Mouse (Mus musculus) brain, embryonic 18.5 days (tissue): ENCODE data around the gene Ddost.

Experiments used
- DNase-seq: peaks from one replicate; pipeline ENCODE4 v3.0.0-alpha.2; 2012; ENCODE audit warnings: low read depth, low spot score

Ddost gene

DNA sequence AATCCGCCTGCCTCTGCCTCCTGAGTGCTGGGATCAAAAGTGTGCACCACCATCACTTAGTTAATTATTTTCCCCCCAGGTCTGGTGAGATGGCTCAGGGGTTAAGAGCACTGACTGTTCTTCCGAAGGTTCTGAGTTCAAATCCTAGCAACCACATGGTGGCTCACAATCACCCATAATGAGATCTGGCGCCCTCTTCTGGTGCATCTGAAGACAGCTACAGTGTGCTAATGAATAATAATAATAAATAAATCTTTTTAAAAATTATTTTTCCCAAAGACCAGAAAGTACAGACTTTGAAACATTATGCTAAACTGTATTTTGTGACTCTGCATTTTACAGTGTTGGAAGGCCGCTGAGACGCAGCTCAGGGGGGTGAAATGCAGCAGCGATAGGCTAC is 31.1 kb downstream of the Ddost start:
- DNase-seq, result no peak

GRCm38 (mm10) chr4:138336876-138337275 is 32.3 kb downstream of the Ddost start:
- DNase-seq, result no peak

GRCm38 (mm10) chr4:138337341-138337740 is 32.8 kb downstream of the Ddost start:
- no peak for DNase-seq

- no peak for DNase-seq
Measured at GRCm38 (mm10) chr4:138339963-138340362, 35.4 kb downstream of the Ddost start.

GRCm38 (mm10) chr4:138341393-138341792 is 36.9 kb downstream of the Ddost start:
- DNase-seq, result no peak

- no peak for DNase-seq
Measured at GRCm38 (mm10) chr4:138342048-138342447, 37.5 kb downstream of the Ddost start.

DNA sequence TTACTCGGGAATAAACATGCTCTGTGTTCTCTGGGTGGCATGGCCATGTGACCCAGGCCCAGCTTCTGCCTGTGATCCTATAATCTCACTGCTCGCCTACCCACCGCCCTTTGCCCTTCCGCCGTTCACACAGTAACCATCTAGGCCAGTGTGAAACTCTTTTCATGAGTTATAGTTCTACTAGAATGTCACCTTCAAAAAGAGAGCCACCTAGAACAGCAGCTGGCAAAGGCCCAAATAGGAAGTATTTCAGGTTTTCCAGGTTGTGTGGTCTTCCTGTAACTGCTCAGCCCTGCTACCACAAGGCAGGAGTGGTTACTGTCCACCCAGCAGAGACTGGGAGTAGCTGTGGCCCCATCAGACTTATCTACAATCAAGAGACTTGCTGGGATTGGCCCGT is 38.2 kb downstream of the Ddost start:
- no peak for DNase-seq

GRCm38 (mm10) chr4:138343341-138343837 is 38.9 kb downstream of the Ddost start:
- DNase-seq, result no peak

- DNase-seq, result no peak
Measured at GRCm38 (mm10) chr4:138344891-138345545, 40.5 kb downstream of the Ddost start.

GRCm38 (mm10) chr4:138347280-138347679 is 42.8 kb downstream of the Ddost start:
- DNase-seq, result no peak

DNA sequence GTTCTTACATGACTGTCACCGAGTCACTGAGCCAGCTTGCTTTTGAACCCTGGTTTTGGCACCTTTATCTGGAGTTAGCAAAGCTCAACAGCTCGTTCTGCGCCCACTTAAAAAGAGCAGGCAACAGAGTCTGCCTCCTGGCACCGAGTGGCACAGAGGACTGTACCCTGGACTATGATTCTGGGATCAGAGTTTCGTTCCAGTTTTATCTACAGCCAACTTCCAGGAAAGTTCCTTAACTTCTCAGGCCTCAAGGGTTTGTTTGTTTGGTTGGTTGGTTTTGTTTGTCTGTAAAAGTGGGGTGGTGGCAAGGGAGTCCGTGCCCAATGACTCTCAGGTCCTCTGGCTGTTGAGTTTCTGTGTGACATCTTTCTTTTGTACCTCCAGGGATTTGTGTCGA is 44.2 kb downstream of the Ddost start:
- DNase-seq, result no peak

DNA sequence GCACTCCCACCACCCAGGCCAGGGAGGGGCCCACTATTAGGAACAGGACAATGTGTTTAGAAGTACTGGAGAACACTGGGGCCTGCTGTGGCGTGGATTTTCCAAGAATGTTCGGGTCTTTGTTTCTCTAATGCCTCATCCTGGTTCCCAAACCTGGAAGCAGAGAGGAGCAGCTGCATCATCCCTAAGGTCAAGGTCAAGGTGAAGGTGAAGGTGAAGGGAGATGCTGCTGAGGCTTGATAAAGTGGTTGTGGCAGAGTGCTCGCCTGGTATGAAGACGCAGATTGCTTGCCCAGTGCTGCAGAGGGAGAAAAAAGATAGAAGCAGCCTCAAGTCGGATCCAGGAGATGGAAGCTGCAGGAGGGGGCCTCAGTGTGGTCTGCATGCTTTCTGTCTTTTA is 47.3 kb downstream of the Ddost start:
- no peak for DNase-seq

DNA sequence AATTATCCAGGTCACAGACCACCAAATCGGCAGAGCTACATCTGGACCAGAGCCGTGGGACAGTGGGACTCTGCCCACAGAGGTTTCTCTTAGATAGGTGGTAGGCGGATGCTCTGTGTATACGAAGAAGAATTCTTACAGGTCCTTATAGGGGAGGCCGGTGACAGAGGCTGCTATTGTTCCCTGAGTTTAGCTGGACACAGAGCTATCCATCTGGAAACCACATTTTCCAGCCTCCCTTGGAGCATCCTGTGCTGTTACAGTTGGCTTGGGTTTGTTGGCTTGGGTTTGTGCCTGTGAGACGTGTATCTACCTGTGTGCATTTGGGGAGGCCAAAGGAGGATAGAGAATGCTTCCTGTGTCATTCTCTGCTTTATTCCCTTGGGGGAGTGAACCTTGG is 48.2 kb downstream of the Ddost start:
- DNase-seq, result no peak

DNA sequence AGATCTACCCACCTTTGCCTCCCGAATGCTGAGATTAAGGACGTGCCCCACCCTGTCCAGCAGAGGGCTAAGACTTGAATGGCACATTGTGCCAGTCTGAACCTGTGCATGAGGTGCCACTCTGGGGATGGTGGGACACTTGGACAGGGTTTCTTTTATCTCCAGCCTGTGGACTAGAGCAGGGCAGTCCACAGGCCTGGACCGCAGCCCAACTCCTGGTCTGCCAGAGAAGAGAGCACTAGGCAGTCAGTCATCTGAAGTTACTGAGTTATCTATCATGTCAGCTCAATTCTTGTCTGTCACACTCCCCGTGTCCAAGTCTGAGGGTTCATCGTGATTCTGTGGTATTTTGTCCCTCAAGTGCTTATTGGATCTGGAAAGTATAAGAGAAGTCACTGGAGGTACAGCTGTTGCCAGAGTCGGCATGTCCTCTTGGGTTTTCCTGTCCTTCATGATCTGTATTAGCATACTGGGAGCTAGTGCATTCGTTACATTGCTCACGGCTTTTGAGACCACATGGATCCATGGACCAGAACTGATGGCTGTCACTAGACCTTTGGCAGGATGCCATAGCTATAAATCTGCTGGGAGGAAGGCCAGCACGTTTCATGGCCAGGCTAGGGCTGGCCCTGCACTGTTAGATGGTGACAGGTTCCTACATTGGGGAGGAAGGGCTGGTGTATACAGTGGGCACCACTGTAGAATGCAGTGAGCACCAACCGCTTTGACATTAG is 49.1 kb downstream of the Ddost start:
- no peak for DNase-seq

GRCm38 (mm10) chr4:138355496-138355895 is 51.0 kb downstream of the Ddost start:
- no peak for DNase-seq

DNA sequence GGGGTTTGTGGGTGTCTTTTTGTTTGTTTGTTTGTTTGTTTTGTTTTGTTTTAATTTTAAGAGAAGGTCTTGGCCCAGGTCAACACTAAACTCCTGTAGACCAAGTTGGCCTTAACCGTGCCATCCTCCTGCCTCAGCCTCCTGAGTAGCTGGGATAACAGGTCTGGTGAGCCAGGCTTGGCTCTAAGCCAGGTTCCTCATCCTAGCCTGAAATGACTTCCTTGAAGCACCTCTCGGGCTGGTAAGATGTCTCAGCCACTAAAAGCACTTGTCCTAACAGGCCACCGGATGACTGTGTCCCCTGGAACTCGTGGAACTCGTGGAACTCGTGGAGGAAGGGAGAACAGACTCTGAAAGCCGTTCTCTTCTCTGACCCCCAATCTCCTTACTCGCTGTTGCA is 51.6 kb downstream of the Ddost start:
- no peak for DNase-seq

GRCm38 (mm10) chr4:138356551-138356950 is 52.0 kb downstream of the Ddost start:
- DNase-seq, result no peak

DNA sequence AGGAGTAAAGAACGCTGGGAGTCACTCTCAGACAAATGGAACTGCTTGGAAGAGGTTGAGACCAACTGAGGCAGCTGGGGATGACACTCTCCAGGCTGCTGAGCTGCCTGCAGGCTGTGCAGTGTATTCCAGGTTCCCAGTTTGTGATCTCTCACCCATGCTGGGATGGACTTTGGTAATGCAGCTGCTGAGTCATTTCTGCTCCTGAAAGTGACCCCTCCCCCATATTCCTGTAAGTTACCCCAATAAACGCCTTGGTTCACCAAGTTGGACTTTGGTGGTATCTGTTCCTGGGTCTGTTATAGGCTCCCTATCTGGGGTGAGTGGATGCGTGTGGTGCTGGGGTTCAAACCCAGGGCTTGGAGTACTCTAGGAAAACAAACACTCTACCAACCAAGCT is 53.6 kb downstream of the Ddost start:
- no peak for DNase-seq

DNA sequence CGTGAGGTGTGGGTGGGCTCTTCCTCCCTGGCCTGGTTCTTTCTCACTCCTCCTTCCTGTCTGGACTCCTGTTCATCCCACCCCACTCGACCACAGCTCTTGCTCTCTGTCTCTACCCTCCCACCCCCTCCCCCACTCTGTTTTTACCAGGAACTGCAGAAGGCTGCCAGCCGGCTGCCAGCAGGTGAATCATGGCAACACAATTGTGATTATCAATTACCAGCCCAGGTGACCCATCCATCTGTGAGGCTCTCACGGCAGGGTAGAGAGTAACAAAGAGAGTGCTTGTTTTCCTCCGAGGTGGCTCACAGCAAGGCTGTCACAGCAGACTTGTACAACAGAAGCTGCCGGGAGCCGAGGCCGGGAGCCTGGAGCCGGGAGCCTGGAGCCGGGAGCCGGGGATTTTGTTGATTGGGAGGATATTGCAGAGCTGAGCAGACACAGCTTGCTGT is 56.9 kb downstream of the Ddost start:
- no peak for DNase-seq
